Mouse (Mus musculus): ENCODE data around the gene Chtf18.

- TF ChIP-seq EP300 (IDR thresholded peaks at IDR 0.05; ENCODE audit: low read length) (no peak), POLR2A (IDR thresholded peaks at IDR 0.05; ENCODE audit: low read depth, low read length) (no peak), ETS1 (conservative IDR thresholded peaks at IDR 0.05; ENCODE audit: low read depth, low read length) (no peak), TCF12 (IDR thresholded peaks at IDR 0.05; ENCODE audit: low read depth, low read length) (no peak), HCFC1 (IDR thresholded peaks at IDR 0.05; ENCODE audit: low read depth, low read length) (no peak), ZC3H11A (IDR thresholded peaks at IDR 0.05; ENCODE audit: low read depth, low read length) (no peak), NRF1 (IDR thresholded peaks at IDR 0.05; ENCODE audit: low read depth, low read length) (no peak), USF1 (IDR thresholded peaks at IDR 0.05; ENCODE audit: low read depth, low read length) (no peak), ZKSCAN1 (IDR thresholded peaks at IDR 0.05; ENCODE audit: borderline replicate concordance, low read depth, low read length) (no peak), CTCF (conservative IDR thresholded peaks at IDR 0.05 in 1 of 2, IDR thresholded peaks at IDR 0.05 in 1 of 2; ENCODE audit: low read depth in 2 of 2, low read length in 2 of 2) (no peak), CHD1 (IDR thresholded peaks at IDR 0.05; ENCODE audit: low read depth, low read length) (no peak), IRF4 (IDR thresholded peaks at IDR 0.05; ENCODE audit: low read depth, low read length) (no peak), E2F4 (IDR thresholded peaks at IDR 0.05; ENCODE audit: insufficient replicate concordance, low read depth, low read length) (no peak), MAX (IDR thresholded peaks at IDR 0.05; ENCODE audit: low read length) (no peak)
Measured at GRCm38 (mm10) chr17:25757691-25758090, 30.5 kb upstream of the Chtf18 start.

All from CH12.LX (cell line).